Mouse (Mus musculus): Measurements from ENCODE around the gene Ripor1.

DNA sequence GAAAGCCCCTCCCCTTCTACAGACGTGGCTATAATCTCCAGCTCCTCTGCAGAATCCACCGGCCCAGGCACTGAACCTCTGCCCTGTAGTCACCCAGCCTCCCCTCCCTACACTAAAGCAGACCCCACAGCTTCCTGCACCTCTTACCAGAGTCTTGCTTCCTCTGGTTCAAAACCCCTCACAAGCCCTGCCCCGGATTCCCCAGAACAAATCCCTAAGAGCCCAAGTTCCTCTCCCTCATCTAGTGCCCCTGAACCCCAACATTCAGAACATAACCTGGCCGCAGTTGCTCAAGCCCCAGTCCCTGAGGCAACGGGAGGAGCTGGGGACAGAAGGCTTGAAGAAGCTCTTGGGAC, 13.2 kb downstream of the Ripor1 start:
- TF ChIP-seq CTCF (IDR thresholded peaks at IDR 0.05; ENCODE audit: control insufficient read depth, insufficient read depth, insufficient read length) (no peak), USF1 (IDR thresholded peaks at IDR 0.05; ENCODE audit: low read depth) (no peak), MAX (IDR thresholded peaks at IDR 0.05) (no peak), MYOD1 (IDR thresholded peaks at IDR 0.05; ENCODE audit: control insufficient read depth, insufficient read length, low read depth) (no peak)

Data from C2C12 (cell line).